Mouse (Mus musculus) midbrain, embryonic 13.5 days (tissue): ENCODE measurements around the gene Actn4. TPM values are rescaled to one million over a fixed set of nuclear protein-coding genes. Genes with fewer than 3 reads are reported as not detected.
A peak's percentile ranks its signal among the peaks of the same experiment; 100 is the strongest.

Source experiments
- ATAC-seq: fragments of 200-750 bp; cut with Nextera tagmentation; 2 replicates; pipeline ENCODE4 v1.8.0; 2017; ENCODE audit warnings: mild to moderate bottlenecking, moderate TSS enrichment, moderate library complexity
- H3K27ac ChIP-seq: fragments of 300-500 bp; sonication (generic); 2 replicates; pipeline ENCODE4 v1.5.1; 2015; ENCODE audit warnings: inconsistent platforms, mild to moderate bottlenecking, moderate library complexity
- H3K27me3 ChIP-seq: fragments of 300-500 bp; sonication (generic); 2 replicates; pipeline ENCODE4 v1.6.1; 2015; ENCODE audit warnings: mild to moderate bottlenecking, inconsistent platforms
- H3K36me3 ChIP-seq: fragments of 300-500 bp; sonication (generic); 2 replicates; pipeline ENCODE4 v1.6.1; 2015; ENCODE audit warnings: mild to moderate bottlenecking, inconsistent platforms
- H3K4me1 ChIP-seq: fragments of 300-500 bp; sonication (generic); replicated peaks from 2 replicates; pipeline ENCODE4 v1.6.1; 2015; ENCODE audit warnings: inconsistent platforms
- H3K4me2 ChIP-seq: fragments of 300-500 bp; sonication (generic); replicated peaks from 2 replicates; pipeline ENCODE4 v1.6.1; 2015; ENCODE audit warnings: moderate library complexity, mild to moderate bottlenecking, inconsistent platforms
- H3K4me3 ChIP-seq: fragments of 300-500 bp; sonication (generic); replicated peaks from 2 replicates; pipeline ENCODE4 v1.5.1; 2015; ENCODE audit warnings: mild to moderate bottlenecking, inconsistent platforms
- H3K9ac ChIP-seq: fragments of 300-500 bp; sonication (generic); replicated peaks from 2 replicates; pipeline ENCODE4 v1.6.1; 2015; ENCODE audit warnings: mild to moderate bottlenecking, inconsistent platforms
- H3K9me3 ChIP-seq: fragments of 300-500 bp; sonication (generic); 2 replicates; pipeline ENCODE4 v1.6.1; 2016; ENCODE audit warnings: mild to moderate bottlenecking, inconsistent platforms
- WGBS: fragments of 180-500 bp; shearing (Covaris S2); methylation state at CpG from one replicate; pipeline ENCODE4 v1.1.7; 2015; 5-methylcytosine and 5-hydroxymethylcytosine counted together
- polyA plus RNA-seq: library from polyadenylated mRNA; unstranded; fragments of >200 nt; fragmentation: Nextera tagmentation; extraction: Ambion mirVana; gene quantifications from 2 replicates; pipeline ENCODE4 v1.2.1, GENCODE M21; 2015

Gene Actn4
- polyA plus RNA-seq, 1 experiment from 2014 or later: 132 TPM

- Histone ChIP-seq H3K36me3 (no peaks in the 10 kb centered on the region), H3K27ac (no peak overlapping the region), H3K4me3 (no peak overlapping the region), H3K9me3 (no peaks in the 10 kb centered on the region), H3K4me2 (no peak overlapping the region), H3K4me1 (peaks cover 72% of the 10 kb centered on the region), H3K27me3 (no peaks in the 10 kb centered on the region), H3K9ac (no peak overlapping the region)
- WGBS: 97% methylated on average over 1 of the region's 1 CpGs
- ATAC-seq: no peak
Measured at GRCm38 (mm10) chr7:28956270-28956669, 5.9 kb downstream of the Actn4 start.

GRCm38 (mm10) chr7:28955295-28955897 lies 6.7 kb downstream of the Actn4 start:
- no peaks in the 10 kb centered on the region for H3K27me3 ChIP-seq
- ATAC-seq: no peak
- H3K9me3 ChIP-seq: no peaks in the 10 kb centered on the region
- H3K4me1 ChIP-seq: peaks cover 63% of the 10 kb centered on the region
- H3K9ac ChIP-seq: no peak overlapping the region
- no peak overlapping the region for H3K4me2 ChIP-seq
- 60% methylated on average over 5 of the region's 5 CpGs for WGBS
- H3K27ac ChIP-seq: no peak overlapping the region
- no peaks in the 10 kb centered on the region for H3K36me3 ChIP-seq
- H3K4me3 ChIP-seq: no peak overlapping the region

GRCm38 (mm10) chr7:28954773-28955172 lies 7.4 kb downstream of the Actn4 start:
- peaks cover 57% of the 10 kb centered on the region for H3K4me1 ChIP-seq
- no peaks in the 10 kb centered on the region for H3K27me3 ChIP-seq
- no peak for ATAC-seq
- no peak overlapping the region for H3K27ac ChIP-seq
- no peaks in the 10 kb centered on the region for H3K36me3 ChIP-seq
- H3K9me3 ChIP-seq: no peaks in the 10 kb centered on the region
- no peak overlapping the region for H3K4me2 ChIP-seq
- WGBS: 82% methylated on average over 4 of the region's 4 CpGs
- no peak overlapping the region for H3K9ac ChIP-seq
- H3K4me3 ChIP-seq: no peak overlapping the region

GRCm38 (mm10) chr7:28953476-28954376 lies 8.4 kb downstream of the Actn4 start:
- Histone ChIP-seq H3K4me1 (peaks cover 47% of the 10 kb centered on the region), H3K36me3 (no peaks in the 10 kb centered on the region), H3K27ac (peak overlapping the region; percentile 61), H3K27me3 (no peaks in the 10 kb centered on the region), H3K4me3 (no peak overlapping the region), H3K9me3 (no peaks in the 10 kb centered on the region), H3K9ac (no peak overlapping the region), H3K4me2 (0 out of 2 replicates have a peak overlapping the region, but pooled peaks have one; percentile 10)
- WGBS: 0% methylated on average over 2 of the region's 2 CpGs
- peak; percentile 76 for ATAC-seq

- ATAC-seq: no peak
- 35% methylated on average over 3 of the region's 3 CpGs for WGBS
- no peak overlapping the region for H3K4me3 ChIP-seq
- no peaks in the 10 kb centered on the region for H3K27me3 ChIP-seq
- 0 out of 2 replicates have a peak overlapping the region, but pooled peaks have one; percentile 25 for H3K27ac ChIP-seq
- H3K9me3 ChIP-seq: no peaks in the 10 kb centered on the region
- peaks cover 39% of the 10 kb centered on the region for H3K4me1 ChIP-seq
- H3K9ac ChIP-seq: no peak overlapping the region
- H3K4me2 ChIP-seq: no peak overlapping the region
- H3K36me3 ChIP-seq: no peaks in the 10 kb centered on the region
Measured at GRCm38 (mm10) chr7:28952786-28953185, 9.4 kb downstream of the Actn4 start.

- ATAC-seq: no peak
- Histone ChIP-seq H3K4me2 (no peak overlapping the region), H3K4me3 (no peak overlapping the region), H3K9me3 (no peaks in the 10 kb centered on the region), H3K27ac (no peak overlapping the region), H3K9ac (no peak overlapping the region), H3K4me1 (peaks cover 40% of the 10 kb centered on the region), H3K27me3 (no peaks in the 10 kb centered on the region), H3K36me3 (no peaks in the 10 kb centered on the region)
- 96% methylated on average over 2 of the region's 2 CpGs for WGBS
Measured at GRCm38 (mm10) chr7:28951764-28952163, 10.4 kb downstream of the Actn4 start.

GRCm38 (mm10) chr7:28950346-28951037 lies 11.6 kb downstream of the Actn4 start:
- Histone ChIP-seq H3K27me3 (no peaks in the 10 kb centered on the region), H3K9me3 (no peaks in the 10 kb centered on the region), H3K9ac (no peak overlapping the region), H3K4me3 (no peak overlapping the region), H3K4me2 (no peak overlapping the region), H3K36me3 (no peaks in the 10 kb centered on the region), H3K4me1 (peaks cover 50% of the 10 kb centered on the region), H3K27ac (no peak overlapping the region)
- 93% methylated on average over 10 of the region's 10 CpGs for WGBS
- no peak for ATAC-seq

GRCm38 (mm10) chr7:28949298-28949697 lies 12.8 kb downstream of the Actn4 start:
- H3K36me3 ChIP-seq: no peaks in the 10 kb centered on the region
- H3K4me2 ChIP-seq: no peak overlapping the region
- peaks cover 50% of the 10 kb centered on the region for H3K4me1 ChIP-seq
- WGBS: 83% methylated on average over 2 of the region's 2 CpGs
- H3K9me3 ChIP-seq: no peaks in the 10 kb centered on the region
- no peak overlapping the region for H3K27ac ChIP-seq
- H3K9ac ChIP-seq: no peak overlapping the region
- no peak for ATAC-seq
- H3K4me3 ChIP-seq: no peak overlapping the region
- no peaks in the 10 kb centered on the region for H3K27me3 ChIP-seq

GRCm38 (mm10) chr7:28948746-28949145 lies 13.4 kb downstream of the Actn4 start:
- peaks cover 45% of the 10 kb centered on the region for H3K4me1 ChIP-seq
- 90% methylated on average over 7 of the region's 7 CpGs for WGBS

GRCm38 (mm10) chr7:28946271-28946610 lies 15.9 kb downstream of the Actn4 start:
- Histone ChIP-seq H3K9me3 (no peaks in the 10 kb centered on the region), H3K27ac (0 out of 2 replicates have a peak overlapping the region, but pooled peaks have one; percentile 19), H3K27me3 (no peaks in the 10 kb centered on the region), H3K4me1 (peaks cover 31% of the 10 kb centered on the region), H3K36me3 (no peaks in the 10 kb centered on the region), H3K4me3 (no peak overlapping the region), H3K9ac (no peak overlapping the region), H3K4me2 (no peak overlapping the region)
- 60% methylated on average over 1 of the region's 1 CpGs for WGBS
- ATAC-seq: no peak

More at GRCm38 (mm10) chr7:28948746-28949145, 13.4 kb downstream of the Actn4 start:
- no peak overlapping the region for H3K27ac ChIP-seq
- H3K36me3 ChIP-seq: no peaks in the 10 kb centered on the region
- ATAC-seq: no peak
- H3K4me2 ChIP-seq: no peak overlapping the region
- no peak overlapping the region for H3K9ac ChIP-seq
- H3K4me3 ChIP-seq: no peak overlapping the region
- H3K27me3 ChIP-seq: no peaks in the 10 kb centered on the region
- H3K9me3 ChIP-seq: no peaks in the 10 kb centered on the region

- Histone ChIP-seq H3K4me1 (peaks cover 31% of the 10 kb centered on the region), H3K4me3 (no peak overlapping the region), H3K27ac (peak overlapping the region; percentile 60), H3K36me3 (0 out of 2 replicates have a peak, but pooled peaks cover 4% of the 10 kb centered on the region), H3K9me3 (no peaks in the 10 kb centered on the region), H3K27me3 (no peaks in the 10 kb centered on the region), H3K9ac (0 out of 2 replicates have a peak overlapping the region, but pooled peaks have one; percentile 19), H3K4me2 (no peak overlapping the region)
- ATAC-seq: 0 out of 2 replicates have a peak, but pooled peaks have one; percentile 43
- WGBS: 52% methylated on average over 10 of the region's 10 CpGs
Measured at GRCm38 (mm10) chr7:28945416-28946270, 16.5 kb downstream of the Actn4 start.
